Mouse (Mus musculus): ENCODE data around the gene Klhl3.

- no peak for TF ChIP-seq CTCF (IDR thresholded peaks at IDR 0.05; ENCODE audit: low read depth, low read length)
- TF ChIP-seq POLR2A (IDR thresholded peaks at IDR 0.05; ENCODE audit: extremely low read depth, insufficient read depth, low read length): no peak
Observed at GRCm38 (mm10) chr13:58025701-58026414, 87.5 kb downstream of the Klhl3 start.
